Mouse (Mus musculus) layer of hippocampus, postnatal 25 days (tissue): ENCODE results near the gene Efcc1. TPM values are rescaled to one million over a fixed set of nuclear protein-coding genes. Genes with fewer than 3 reads are reported as not detected.
"Not testable (repeated sequence)": the region's sequence is repeated elsewhere in the genome, so short reads cannot be mapped to it uniquely, and the experiment has no call there.

Experiments used
- DNase-seq, 2 experiments: peaks; one replicate each; pipeline ENCODE4 v3.0.0; 2022; ENCODE audit warnings: mixed read lengths in 2 of 2, low spot score in 1 of 2; ENCODE audit errors: extremely low spot score in 1 of 2
- total RNA-seq, 2 experiments: library from RNA; stranded (reverse); gene quantifications; 2 replicates each; pipeline ENCODE4 v1.2.3; 2021

The Efcc1 gene
- total RNA-seq, 2 experiments from 2014 or later, result 3.4 to 3.7 TPM

DNA sequence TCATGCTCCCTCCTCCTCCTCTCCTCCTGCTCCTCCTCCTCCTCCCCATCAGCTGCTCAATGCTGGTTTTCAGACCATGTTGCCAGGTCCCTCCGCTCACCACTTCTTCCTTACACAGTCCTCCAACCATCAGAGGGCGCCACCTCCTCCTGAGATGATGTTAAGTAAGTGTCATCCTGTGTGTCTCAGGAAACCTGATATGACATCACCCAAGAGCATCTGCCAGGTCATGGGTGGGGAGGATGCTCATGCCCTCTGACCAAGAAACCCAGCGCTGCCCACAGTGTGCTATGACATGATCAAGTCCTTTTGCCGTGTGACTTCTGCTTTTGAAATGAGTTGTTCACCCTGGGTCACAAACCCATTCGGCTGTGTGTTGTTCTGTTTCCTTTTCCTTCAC is 12.1 kb downstream of the Efcc1 start:
- no peak for DNase-seq

- DNase-seq, result no peak
Measured at GRCm38 (mm10) chr6:87743281-87743680, 12.6 kb downstream of the Efcc1 start.

- no peak for DNase-seq
Measured at GRCm38 (mm10) chr6:87744632-87745031, 14.0 kb downstream of the Efcc1 start.

DNA sequence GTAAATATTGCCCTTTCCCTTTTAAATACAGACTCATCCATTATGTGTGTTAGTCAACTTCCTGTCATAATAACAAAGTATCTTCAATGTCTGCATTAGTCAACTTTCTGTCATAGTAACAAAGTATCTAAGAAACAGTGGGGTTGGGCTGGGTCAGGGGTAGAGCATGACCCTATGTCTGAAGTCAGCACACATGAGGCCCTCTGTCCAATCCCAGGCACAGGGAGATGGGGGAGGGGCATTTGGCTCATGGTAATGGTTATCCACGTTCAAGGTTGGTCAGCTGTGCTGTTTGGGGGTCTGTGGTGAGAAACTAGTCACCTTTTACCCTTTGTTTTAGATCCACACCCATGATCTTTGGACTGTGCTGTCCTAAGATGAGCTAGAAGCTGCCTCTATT is 14.6 kb downstream of the Efcc1 start:
- no peak for DNase-seq

GRCm38 (mm10) chr6:87746059-87746458 is 15.4 kb downstream of the Efcc1 start:
- DNase-seq, result no peak

DNA sequence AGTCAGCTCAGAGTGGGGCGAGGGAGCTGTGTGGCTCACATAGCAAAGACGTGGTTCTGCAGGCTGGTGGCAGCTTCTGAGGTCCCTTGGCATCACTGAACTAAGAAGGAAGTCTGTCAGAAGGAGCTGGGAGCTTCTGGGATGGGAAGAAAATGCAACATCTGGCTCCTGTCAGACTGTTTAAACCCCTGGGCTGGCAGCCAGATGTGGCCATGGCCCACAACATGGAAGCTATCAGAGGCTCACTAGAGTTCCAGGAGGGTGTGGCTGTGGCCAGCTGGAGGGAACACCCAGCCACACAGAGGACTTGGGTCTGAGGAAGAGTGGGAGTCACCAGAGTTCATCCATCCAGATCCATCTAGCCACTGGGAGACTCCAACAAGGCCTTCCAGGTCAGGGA is 16.2 kb downstream of the Efcc1 start:
- DNase-seq, result no peak

GRCm38 (mm10) chr6:87748078-87748477 is 17.4 kb downstream of the Efcc1 start:
- no peak for DNase-seq

DNA sequence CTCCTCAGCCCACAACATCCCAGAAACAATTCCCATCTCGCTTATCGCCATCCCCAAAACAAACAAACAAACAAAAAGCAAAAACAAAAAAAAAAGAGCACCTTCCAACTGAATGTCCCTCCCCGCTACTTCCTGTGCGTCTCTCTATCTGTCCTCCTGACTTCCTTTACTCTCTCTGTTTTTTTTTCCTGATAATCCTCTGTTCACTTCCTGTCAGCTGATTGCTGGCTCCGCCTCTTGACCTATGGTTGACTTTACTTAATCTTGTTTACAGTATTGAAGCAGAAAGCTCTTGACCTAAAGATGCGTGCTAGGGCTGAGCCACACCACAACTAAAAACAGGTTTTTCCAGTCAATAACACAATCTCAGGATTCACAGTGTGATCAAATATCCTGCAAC is 17.9 kb downstream of the Efcc1 start:
- no peak for DNase-seq

DNA sequence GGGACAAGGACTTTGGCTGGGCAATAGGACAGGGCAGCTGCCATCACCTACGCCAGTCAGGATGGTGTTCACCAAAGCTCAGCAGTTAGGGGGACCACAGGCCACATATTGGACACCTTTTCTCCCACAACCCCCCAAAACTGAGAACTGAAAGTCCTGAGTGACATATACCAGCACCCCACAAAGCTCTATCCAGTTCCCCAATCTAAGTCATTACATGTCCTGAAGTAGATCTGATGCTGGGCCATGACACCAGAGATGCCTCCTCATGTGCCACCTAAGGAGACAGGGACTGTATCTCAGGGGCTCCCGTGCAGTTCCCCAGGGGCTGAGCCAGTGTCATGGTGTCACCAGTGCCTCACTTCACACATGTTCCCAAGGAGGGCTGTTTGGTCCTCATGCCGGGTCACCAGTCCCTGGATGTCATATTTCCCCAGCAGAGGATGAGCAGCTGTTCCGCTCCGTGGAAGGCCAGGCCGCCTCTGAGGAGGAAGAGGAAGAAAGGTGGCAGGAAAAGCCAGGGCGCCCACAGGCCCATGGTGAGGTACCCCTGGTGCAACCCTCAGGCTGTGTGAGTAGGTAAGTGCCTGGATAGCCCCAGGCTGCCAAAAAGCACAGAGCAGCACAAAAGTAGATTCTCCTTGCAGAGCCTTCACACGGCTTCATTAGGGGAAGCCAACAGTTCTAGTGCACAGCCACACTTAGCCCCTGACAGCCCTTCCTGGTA is 19.7 kb downstream of the Efcc1 start:
- no peak for DNase-seq

- DNase-seq, result no peak
Measured at GRCm38 (mm10) chr6:87751574-87751973, 20.9 kb downstream of the Efcc1 start.

DNA sequence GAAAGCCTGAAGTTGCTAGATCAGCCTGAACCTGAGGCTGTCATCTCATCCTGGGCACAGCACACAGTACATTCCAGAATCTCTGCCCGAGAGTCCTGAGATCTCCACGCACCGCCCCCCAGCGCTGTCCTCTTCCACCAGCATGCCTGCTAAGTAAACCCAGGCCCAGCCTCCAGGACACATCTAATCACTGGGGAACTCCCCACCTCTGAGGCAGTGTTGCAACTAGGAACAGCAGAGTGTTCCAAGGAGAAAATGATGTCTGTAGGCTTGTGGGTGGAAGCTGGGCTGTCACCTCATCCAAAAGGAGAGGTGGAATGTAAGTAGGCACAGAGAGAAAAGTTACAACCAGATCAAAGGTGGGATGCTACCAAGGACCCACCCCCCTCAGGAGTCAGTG is 24.5 kb downstream of the Efcc1 start:
- DNase-seq, result no peak

GRCm38 (mm10) chr6:87756896-87757295 is 26.2 kb downstream of the Efcc1 start:
- DNase-seq, result no peak

- no peak for DNase-seq
Measured at GRCm38 (mm10) chr6:87759404-87759803, 28.7 kb downstream of the Efcc1 start.

- no peak for DNase-seq
Measured at GRCm38 (mm10) chr6:87759850-87760249, 29.2 kb downstream of the Efcc1 start.

GRCm38 (mm10) chr6:87762161-87762560 is 31.5 kb downstream of the Efcc1 start:
- no peak for DNase-seq

DNA sequence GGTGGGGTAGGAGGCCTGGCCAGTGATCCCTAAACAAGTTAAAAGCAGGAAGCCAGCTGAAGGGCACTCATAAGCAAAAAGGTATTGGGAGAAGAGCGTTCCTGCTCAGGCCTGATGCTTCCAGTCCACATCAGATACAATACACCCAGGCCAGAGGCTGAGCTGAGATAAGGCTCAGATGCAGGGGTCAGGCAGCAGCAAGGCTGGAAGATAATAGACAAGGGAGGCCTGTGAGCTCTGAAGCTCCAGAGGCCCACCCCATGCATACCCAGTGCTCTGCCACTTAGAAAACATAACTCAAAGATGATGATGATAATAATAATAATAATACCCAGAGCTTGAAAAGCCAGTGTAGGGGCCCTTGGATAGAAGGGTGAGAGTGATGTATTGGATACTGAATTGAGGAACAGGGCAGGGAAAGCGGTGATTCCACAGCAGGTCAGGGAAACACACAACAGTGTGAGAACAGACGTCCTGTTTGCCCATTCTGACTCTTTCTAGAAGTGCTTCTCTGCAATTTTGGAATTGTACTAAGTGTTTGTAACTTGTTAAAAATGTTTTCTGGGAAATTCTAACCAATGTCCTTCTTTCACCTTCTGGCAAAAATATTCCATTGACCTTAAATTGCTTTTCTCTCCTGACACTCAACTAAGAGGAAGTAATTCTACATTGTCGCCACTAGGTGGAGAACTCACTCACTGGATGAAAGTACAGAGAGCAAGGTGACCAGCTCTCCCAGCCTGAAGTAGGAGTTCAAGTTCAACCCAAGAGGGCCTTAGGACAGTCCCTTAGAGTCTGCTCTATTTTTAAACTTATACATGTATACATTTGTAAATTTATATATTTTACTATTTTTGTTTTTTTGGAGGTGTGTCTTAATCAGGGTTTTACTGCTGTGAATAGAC is 33.0 kb downstream of the Efcc1 start:
- DNase-seq, result no peak

- not testable (repeated sequence) for DNase-seq
Measured at GRCm38 (mm10) chr6:87764296-87764695, 33.6 kb downstream of the Efcc1 start.

GRCm38 (mm10) chr6:87770626-87771025 is 40.0 kb downstream of the Efcc1 start:
- no peak for DNase-seq

DNA sequence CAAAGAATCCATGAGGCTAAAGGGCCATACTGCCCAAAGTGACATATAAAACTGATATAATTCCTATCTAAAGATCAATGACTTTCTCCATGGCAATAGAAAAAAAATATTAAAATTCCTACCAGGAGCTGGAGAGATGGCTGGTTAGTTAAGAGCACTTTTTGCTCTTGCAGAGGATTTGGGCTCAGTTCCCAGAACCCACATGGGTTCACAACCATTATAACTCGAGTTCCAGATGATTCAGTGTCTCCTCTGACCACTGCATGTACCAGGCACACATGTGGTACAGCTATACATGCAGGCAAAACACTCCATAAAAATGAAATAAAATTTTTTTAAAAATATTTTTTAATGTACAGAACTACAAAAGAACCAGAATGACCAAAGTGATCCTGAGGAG is 43.8 kb downstream of the Efcc1 start:
- DNase-seq, result no peak

DNA sequence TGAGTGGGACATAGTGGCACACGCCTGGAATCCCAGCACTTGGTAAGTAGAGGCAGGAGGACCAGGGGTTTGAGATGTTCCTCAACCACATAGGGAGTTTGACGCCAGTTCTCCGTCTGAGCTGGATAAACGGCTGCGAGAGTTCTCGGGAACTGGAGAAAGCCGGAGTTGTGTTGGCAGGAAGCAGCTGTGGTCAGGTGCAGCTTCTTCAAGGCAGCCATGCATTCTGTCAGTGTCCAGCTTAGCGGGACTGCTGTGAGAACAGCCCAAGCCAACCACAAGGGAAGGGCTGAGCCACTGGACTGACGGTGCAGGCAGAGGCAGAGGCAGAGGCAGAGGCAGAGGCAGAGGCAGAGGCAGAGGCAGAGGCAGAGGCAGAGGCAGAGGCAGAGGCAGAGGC is 44.2 kb downstream of the Efcc1 start:
- DNase-seq, result no peak

DNA sequence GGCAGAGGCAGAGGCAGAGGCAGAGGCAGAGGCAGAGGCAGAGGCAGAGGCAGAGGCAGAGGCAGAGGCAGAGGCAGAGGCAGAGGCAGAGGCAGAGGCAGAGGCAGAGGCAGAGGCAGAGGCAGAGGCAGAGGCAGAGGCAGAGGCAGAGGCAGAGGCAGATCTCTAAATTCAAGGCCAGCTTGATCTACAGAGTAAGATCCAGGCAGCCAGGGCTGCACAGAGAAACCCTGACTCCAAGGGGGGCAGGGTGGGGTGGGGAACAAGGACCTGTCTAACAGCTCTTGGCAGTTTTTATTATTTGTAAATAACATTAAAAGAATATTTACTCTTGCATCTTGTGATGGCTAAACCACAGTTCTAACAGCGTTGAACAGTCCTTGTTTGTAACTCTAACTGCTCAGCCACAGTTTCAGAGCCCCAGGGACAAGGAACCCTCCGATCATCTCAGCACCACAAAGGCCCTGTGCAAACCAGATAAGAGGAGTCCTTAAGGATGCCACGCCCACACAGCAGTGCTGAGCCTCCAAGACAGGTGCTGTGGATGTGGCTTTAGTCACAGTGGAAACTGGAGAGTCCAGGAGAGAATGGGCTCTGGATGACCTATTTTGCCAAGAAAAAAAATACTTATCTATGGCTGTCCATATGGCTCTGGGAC is 45.0 kb downstream of the Efcc1 start:
- DNase-seq, result no peak
